Mouse (Mus musculus): ENCODE measurements around the gene Adh7. TPM values are rescaled to one million over a fixed set of nuclear protein-coding genes. Genes with fewer than 3 reads are reported as not detected.

Adh7 gene
- total and polyA plus RNA-seq, 3 experiments: not detected

DNA sequence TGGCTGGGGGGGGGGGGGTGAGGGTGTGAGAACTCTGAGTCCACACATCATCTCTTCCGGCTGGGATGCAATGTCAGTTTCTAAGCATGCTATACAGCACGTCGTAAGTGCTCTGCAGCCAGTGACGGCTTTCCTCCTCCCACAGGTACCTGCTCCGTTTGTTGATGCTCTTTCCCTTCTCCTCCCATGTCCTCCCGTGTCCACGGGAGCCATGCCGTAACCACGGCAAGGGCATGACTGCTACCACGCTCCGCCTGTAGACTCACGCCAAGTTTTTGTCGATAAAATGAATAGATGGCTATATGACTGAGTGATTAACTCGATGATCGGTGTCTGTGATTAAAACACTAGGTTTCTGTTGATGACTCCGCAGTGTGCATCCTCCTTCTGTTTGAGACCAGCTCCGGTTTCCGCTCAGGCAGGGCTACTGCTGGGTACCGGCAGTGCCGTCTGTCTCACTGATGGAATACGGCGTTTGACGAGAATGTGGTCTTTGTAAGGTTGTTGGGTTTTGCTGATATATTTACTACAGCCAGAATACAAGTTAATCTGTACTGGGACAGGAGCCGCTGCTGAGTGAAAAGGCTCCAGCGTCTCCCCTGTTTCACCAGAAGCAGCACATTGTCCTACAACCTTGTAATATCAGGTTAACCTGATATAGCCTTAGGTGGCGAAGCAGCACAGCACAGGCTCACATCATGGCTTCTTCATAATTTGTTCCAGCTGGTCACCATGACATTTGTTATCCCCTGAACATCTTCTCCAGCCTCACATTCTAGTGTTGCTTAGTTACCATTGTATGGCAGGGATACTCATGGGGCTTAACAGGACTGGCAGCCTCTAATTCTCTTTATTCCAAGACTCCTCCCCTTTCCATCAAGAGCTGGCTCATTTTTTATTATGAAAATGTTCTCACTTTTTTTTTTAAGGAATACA, 31.3 kb upstream of the Adh7 start:
- TF ChIP-seq ZMIZ1 (IDR thresholded peaks at IDR 0.05; ENCODE audit: low read depth, low read length) (no peak), CTCF (conservative IDR thresholded peaks at IDR 0.05 in 1 of 2, IDR thresholded peaks at IDR 0.05 in 1 of 2; ENCODE audit: low read depth in 2 of 2, low read length in 2 of 2) (no peak), ZKSCAN1 (IDR thresholded peaks at IDR 0.05; ENCODE audit: borderline replicate concordance, low read depth, low read length) (no peak), RCOR1 (conservative IDR thresholded peaks at IDR 0.05; ENCODE audit: low read depth, low read length) (no peak), ZC3H11A (IDR thresholded peaks at IDR 0.05; ENCODE audit: low read depth, low read length) (no peak), IRF4 (IDR thresholded peaks at IDR 0.05; ENCODE audit: low read depth, low read length) (no peak), ETS1 (conservative IDR thresholded peaks at IDR 0.05; ENCODE audit: low read depth, low read length) (no peak), USF2 (conservative IDR thresholded peaks at IDR 0.05; ENCODE audit: low read depth, low read length) (no peak), MXI1 (IDR thresholded peaks at IDR 0.05; ENCODE audit: low read depth, low read length) (no peak), MEF2A (IDR thresholded peaks at IDR 0.05; ENCODE audit: borderline replicate concordance, low read depth, low read length) (no peak), BHLHE40 (IDR thresholded peaks at IDR 0.05; ENCODE audit: low read depth, low read length) (no peak), KAT2A (IDR thresholded peaks at IDR 0.05; ENCODE audit: insufficient replicate concordance, low read length) (no peak), CHD2 (IDR thresholded peaks at IDR 0.05; ENCODE audit: low read length) (no peak), RAD21 (IDR thresholded peaks at IDR 0.05; ENCODE audit: low read depth, low read length) (no peak), PAX5 (IDR thresholded peaks at IDR 0.05; ENCODE audit: low read length) (no peak), GABPA (IDR thresholded peaks at IDR 0.05; ENCODE audit: insufficient replicate concordance, low read depth, low read length) (no peak), JUN (IDR thresholded peaks at IDR 0.05; ENCODE audit: insufficient read depth, low read depth, low read length) (no peak), MAFK (IDR thresholded peaks at IDR 0.05; ENCODE audit: insufficient replicate concordance, low read length) (no peak)
- no peak overlapping the region for H3K4me3 ChIP-seq (replicated peaks in 1 of 3; ENCODE audit: low read depth in 2 of 3, low read length in 2 of 3, poor library complexity in 1 of 3)
- H3K9ac ChIP-seq (ENCODE audit: insufficient read depth, low read depth): no peak overlapping the region
- no peak overlapping the region for H3K27ac ChIP-seq (ENCODE audit: insufficient read depth, low read depth)
- in situ Hi-C loops (cut with MboI; ENCODE audit: low pct_ligation_motif_present, low pct_unique_long_range_greater_than_20kb, low sequenced_read_pairs) (no loop called here), dilution Hi-C loops (cut with MboI; ENCODE audit: extremely low pct_ligation_motif_present, extremely low pct_unique_long_range_greater_than_20kb, low sequenced_read_pairs) (no loop called here)
- H3K9me3 ChIP-seq (replicated peaks; ENCODE audit: low read length): peaks cover 1% of the 10 kb centered on the region
- DNase-seq (ENCODE audit: extremely low read depth): no peak
- no peaks in the 10 kb centered on the region for H3K27me3 ChIP-seq (replicated peaks)
- H3K4me2 ChIP-seq (ENCODE audit: insufficient read depth, low read depth, poor library complexity, severe bottlenecking): no peak overlapping the region
- H3K79me2 ChIP-seq (replicated peaks; ENCODE audit: control insufficient read depth, extremely low read depth, insufficient read depth, poor library complexity, severe bottlenecking): no peaks in the 10 kb centered on the region
- peaks cover 0 to 2% of the 10 kb centered on the region in 2 experiments; a peak in 1 of 4 replicates for H3K4me1 ChIP-seq (ENCODE audit: control insufficient read depth in 1 of 2, insufficient read depth in 2 of 2)
- no peaks in the 10 kb centered on the region for H3K36me3 ChIP-seq (replicated peaks in 1 of 2; ENCODE audit: control insufficient read depth in 1 of 2, insufficient read depth in 1 of 2, low read length in 1 of 2)

DNA sequence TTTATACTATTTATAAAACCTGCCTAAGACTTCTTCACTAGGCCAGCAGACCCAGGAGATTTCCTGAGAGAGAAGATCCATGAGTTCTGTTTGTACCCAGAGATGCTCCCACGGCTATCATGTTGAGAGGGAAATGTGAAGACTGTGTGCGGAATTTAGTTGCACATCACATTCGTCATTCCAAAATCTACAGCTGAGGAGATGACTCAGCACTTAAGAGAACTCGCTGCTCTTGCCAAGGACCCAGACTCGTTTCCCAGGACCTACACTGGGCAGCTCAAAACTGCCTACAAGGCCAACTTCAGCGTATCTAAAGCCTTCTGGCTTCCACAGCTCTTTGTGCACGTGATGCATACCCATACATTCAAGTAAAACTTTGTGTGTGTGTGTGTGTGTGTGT, 25.3 kb upstream of the Adh7 start:
- peaks cover 2% of the 10 kb centered on the region for H3K9me3 ChIP-seq (replicated peaks; ENCODE audit: low read length)
- H3K4me1 ChIP-seq (ENCODE audit: control insufficient read depth in 1 of 2, insufficient read depth in 2 of 2): peaks cover 5 to 6% of the 10 kb centered on the region in 2 experiments
- no peak overlapping the region for H3K27ac ChIP-seq (ENCODE audit: insufficient read depth, low read depth)
- no peak overlapping the region for H3K4me3 ChIP-seq (replicated peaks in 1 of 3; ENCODE audit: low read depth in 2 of 3, low read length in 2 of 3, poor library complexity in 1 of 3)
- no peak overlapping the region for H3K4me2 ChIP-seq (ENCODE audit: insufficient read depth, low read depth, poor library complexity, severe bottlenecking)
- no peak for DNase-seq (ENCODE audit: extremely low read depth)
- dilution Hi-C loops (cut with MboI; ENCODE audit: extremely low pct_ligation_motif_present, extremely low pct_unique_long_range_greater_than_20kb, low sequenced_read_pairs): no loop called here
- H3K36me3 ChIP-seq (replicated peaks in 1 of 2; ENCODE audit: control insufficient read depth in 1 of 2, insufficient read depth in 1 of 2, low read length in 1 of 2): no peaks in the 10 kb centered on the region
- H3K9ac ChIP-seq (ENCODE audit: insufficient read depth, low read depth): no peak overlapping the region
- TF ChIP-seq RCOR1 (conservative IDR thresholded peaks at IDR 0.05; ENCODE audit: low read depth, low read length): no peak
- no peak for TF ChIP-seq ZKSCAN1 (IDR thresholded peaks at IDR 0.05; ENCODE audit: borderline replicate concordance, low read depth, low read length)
- no peak for TF ChIP-seq ETS1 (conservative IDR thresholded peaks at IDR 0.05; ENCODE audit: low read depth, low read length)
- TF ChIP-seq CTCF (conservative IDR thresholded peaks at IDR 0.05 in 1 of 2, IDR thresholded peaks at IDR 0.05 in 1 of 2; ENCODE audit: low read depth in 2 of 2, low read length in 2 of 2): no peak
- in situ Hi-C loops (cut with MboI; ENCODE audit: low pct_ligation_motif_present, low pct_unique_long_range_greater_than_20kb, low sequenced_read_pairs): loop anchor here (10.0 kb wide), 1 partner anchor 243 kb away; no protein-coding TSS in a partner anchor
- no peaks in the 10 kb centered on the region for H3K79me2 ChIP-seq (replicated peaks; ENCODE audit: control insufficient read depth, extremely low read depth, insufficient read depth, poor library complexity, severe bottlenecking)
- no peaks in the 10 kb centered on the region for H3K27me3 ChIP-seq (replicated peaks)
